Mouse (Mus musculus) forebrain, embryonic 16.5 days (tissue): ENCODE data around the gene Pou6f1. TPM values are rescaled to one million over a fixed set of nuclear protein-coding genes. Genes with fewer than 3 reads are reported as not detected.

Source experiments
- ATAC-seq: fragments of 200-750 bp; cut with Nextera tagmentation; 2 replicates; pipeline ENCODE4 v1.8.0; 2017; ENCODE audit warnings: mild to moderate bottlenecking, moderate library complexity
- H3K27ac ChIP-seq: fragments of 300-500 bp; sonication (generic); 2 replicates; pipeline ENCODE4 v1.5.1; 2014; ENCODE audit warnings: low read length, control low read depth
- H3K27me3 ChIP-seq: fragments of 300-500 bp; sonication (generic); replicated peaks from 2 replicates; pipeline ENCODE4 v1.6.1; 2014; ENCODE audit warnings: low read length; ENCODE audit not compliant: control insufficient read depth, insufficient read depth
- H3K36me3 ChIP-seq: fragments of 300-500 bp; sonication (generic); 2 replicates; pipeline ENCODE4 v1.6.1; 2014; ENCODE audit not compliant: control insufficient read depth, insufficient read depth
- H3K4me1 ChIP-seq: fragments of 300-500 bp; sonication (generic); replicated peaks from 2 replicates; pipeline ENCODE4 v1.6.1; 2014; ENCODE audit warnings: low read length; ENCODE audit not compliant: control insufficient read depth, insufficient read depth
- H3K4me2 ChIP-seq: fragments of 300-500 bp; sonication (generic); 2 replicates; pipeline ENCODE4 v1.6.1; 2014; ENCODE audit warnings: mild to moderate bottlenecking, low read length, control low read depth
- H3K4me3 ChIP-seq: fragments of 300-500 bp; sonication (generic); replicated peaks from 2 replicates; pipeline ENCODE4 v1.5.1; 2014; ENCODE audit warnings: mild to moderate bottlenecking, low read length, control low read depth
- H3K9ac ChIP-seq: fragments of 300-500 bp; sonication (generic); replicated peaks from 2 replicates; pipeline ENCODE4 v1.6.1; 2014; ENCODE audit warnings: low read depth, low read length, control low read depth
- H3K9me3 ChIP-seq: fragments of 300-500 bp; sonication (generic); 2 replicates; pipeline ENCODE4 v1.6.1; 2016; ENCODE audit warnings: low read length; ENCODE audit not compliant: control insufficient read depth
- WGBS: fragments of 180-500 bp; shearing (Covaris S2); extraction: QIAGEN DNeasy Blood & Tissue Kit; methylation state at CpG from one replicate; pipeline ENCODE4 v1.1.7; 2014; 5-methylcytosine and 5-hydroxymethylcytosine counted together
- polyA plus RNA-seq: library from polyadenylated mRNA; unstranded; fragments of >200 nt; fragmentation: Nextera tagmentation; extraction: Ambion mirVana; gene quantifications from 2 replicates; pipeline ENCODE4 v1.2.1, GENCODE M21; 2015

The Pou6f1 gene
- polyA plus RNA-seq, 1 experiment from 2014 or later, result 53.2 TPM

DNA sequence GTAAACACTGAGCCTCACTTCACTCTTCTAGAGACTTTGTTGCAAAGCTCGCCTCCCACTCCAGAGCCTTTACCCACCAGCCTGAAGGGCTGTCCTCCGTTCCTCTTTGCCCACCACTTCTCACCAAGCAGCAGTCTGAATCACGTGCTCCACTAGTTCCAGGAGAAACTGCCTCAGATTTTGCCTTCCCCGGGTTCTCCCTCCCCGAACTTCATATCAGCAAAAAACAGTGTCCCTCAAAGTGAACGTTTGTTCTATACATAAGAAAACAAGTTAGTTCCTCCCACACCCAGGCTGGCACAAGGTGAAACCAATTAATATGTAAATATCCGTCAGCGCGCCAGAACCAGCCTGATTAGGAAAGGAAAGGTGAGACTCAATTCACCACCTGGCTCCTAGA, 35.5 kb upstream of the Pou6f1 start:
- no peak overlapping the region for H3K9ac ChIP-seq
- peaks cover 13% of the 10 kb centered on the region for H3K4me1 ChIP-seq
- peaks cover 42% of the 10 kb centered on the region for H3K27me3 ChIP-seq
- no peak overlapping the region for H3K4me2 ChIP-seq
- no peaks in the 10 kb centered on the region for H3K36me3 ChIP-seq
- no peaks in the 10 kb centered on the region for H3K9me3 ChIP-seq
- H3K4me3 ChIP-seq, result no peak overlapping the region
- 5% methylated on average over 9 of the region's 9 CpGs for WGBS
- no peak overlapping the region for H3K27ac ChIP-seq
- no peak for ATAC-seq

DNA sequence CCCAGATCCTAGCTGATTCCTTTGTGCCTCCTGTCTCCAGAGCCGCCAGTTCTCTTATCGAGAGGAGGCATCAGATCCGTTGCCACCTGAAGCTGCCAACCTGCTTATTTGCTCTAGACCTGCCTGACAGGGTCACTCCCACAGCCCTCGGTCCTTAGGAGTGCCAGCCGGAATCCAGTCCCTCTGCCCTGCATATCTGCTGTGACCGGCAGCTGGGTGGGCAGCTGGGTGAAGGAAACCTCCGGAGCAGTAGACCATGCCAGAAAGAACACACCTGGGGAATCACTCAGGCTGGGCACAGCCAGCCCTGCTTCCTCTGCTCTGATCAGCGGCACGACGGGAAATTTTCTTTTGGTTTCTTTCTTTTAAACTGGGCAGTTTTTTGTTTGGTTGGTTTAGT, 33.6 kb upstream of the Pou6f1 start:
- Histone ChIP-seq H3K27ac (no peak overlapping the region), H3K27me3 (peaks cover 34% of the 10 kb centered on the region), H3K9ac (no peak overlapping the region), H3K4me1 (peaks cover 13% of the 10 kb centered on the region), H3K4me3 (no peak overlapping the region), H3K36me3 (no peaks in the 10 kb centered on the region), H3K9me3 (no peaks in the 10 kb centered on the region), H3K4me2 (no peak overlapping the region)
- no peak for ATAC-seq
- WGBS, result 87% methylated on average over 10 of the region's 10 CpGs

DNA sequence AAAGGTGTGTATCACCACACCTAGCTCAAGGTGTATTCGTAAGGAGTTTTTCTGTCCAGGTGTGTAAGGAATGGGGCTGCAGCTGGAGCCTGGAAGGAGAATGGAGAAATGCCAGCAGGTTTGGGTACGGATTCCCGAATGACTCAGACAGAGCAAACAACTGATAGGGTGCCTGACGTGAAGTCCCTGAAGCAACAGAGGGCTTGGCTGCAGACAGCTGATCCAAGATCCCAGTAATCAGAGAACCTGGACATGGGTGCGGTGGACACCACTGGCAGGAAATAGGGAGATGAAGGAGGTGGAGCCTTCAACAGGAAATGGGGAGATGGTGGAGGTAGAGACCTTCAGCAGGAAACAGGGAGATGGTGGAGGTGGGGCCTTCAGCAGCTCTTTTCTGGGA, 32.5 kb upstream of the Pou6f1 start:
- no peak overlapping the region for H3K27ac ChIP-seq
- H3K4me2 ChIP-seq, result no peak overlapping the region
- no peak overlapping the region for H3K9ac ChIP-seq
- H3K27me3 ChIP-seq, result peaks cover 24% of the 10 kb centered on the region
- H3K36me3 ChIP-seq, result no peaks in the 10 kb centered on the region
- no peaks in the 10 kb centered on the region for H3K9me3 ChIP-seq
- H3K4me3 ChIP-seq, result no peak overlapping the region
- WGBS, result 91% methylated on average over 5 of the region's 5 CpGs
- no peak for ATAC-seq
- peaks cover 19% of the 10 kb centered on the region for H3K4me1 ChIP-seq

DNA sequence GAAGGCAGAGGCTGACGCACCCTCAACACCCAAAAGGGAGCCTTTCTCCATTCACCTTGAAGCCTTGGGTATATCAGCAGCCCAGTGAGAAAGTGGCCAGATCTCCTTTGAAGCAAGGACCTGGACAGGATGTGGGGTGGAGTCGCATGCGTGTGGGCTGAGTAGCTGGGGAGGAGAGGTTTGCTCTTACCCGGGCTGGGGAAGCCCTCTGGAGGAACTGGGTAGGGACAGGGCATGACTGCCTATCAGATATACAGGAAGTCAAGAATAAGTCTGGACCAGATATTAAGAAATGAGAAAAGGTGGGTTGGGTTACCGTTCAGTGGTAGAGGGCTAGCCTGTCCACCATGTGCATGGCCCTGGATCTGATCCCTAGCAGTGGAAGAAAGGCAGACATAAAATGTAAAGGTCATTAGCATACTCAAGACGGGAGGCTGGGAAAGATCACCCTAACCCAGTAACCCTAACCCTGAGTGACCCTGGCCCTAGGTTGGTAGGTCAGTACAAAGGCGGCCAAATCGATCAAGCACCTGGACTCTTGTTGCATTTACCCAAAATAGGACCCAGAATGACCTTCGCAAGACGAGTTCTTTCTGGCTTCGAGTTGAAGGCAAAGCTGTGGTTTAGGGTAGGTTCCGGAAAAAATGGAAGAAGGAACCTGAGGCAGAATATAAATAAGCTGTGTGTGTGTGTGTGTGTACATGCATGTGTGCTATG, 31.8 kb upstream of the Pou6f1 start:
- no peak overlapping the region for H3K27ac ChIP-seq
- peaks cover 18% of the 10 kb centered on the region for H3K27me3 ChIP-seq
- no peaks in the 10 kb centered on the region for H3K9me3 ChIP-seq
- WGBS, result 92% methylated on average over 12 of the region's 12 CpGs
- no peak overlapping the region for H3K9ac ChIP-seq
- no peak overlapping the region for H3K4me3 ChIP-seq
- no peak overlapping the region for H3K4me2 ChIP-seq
- ATAC-seq, result no peak
- peaks cover 12% of the 10 kb centered on the region for H3K4me1 ChIP-seq
- no peaks in the 10 kb centered on the region for H3K36me3 ChIP-seq

DNA sequence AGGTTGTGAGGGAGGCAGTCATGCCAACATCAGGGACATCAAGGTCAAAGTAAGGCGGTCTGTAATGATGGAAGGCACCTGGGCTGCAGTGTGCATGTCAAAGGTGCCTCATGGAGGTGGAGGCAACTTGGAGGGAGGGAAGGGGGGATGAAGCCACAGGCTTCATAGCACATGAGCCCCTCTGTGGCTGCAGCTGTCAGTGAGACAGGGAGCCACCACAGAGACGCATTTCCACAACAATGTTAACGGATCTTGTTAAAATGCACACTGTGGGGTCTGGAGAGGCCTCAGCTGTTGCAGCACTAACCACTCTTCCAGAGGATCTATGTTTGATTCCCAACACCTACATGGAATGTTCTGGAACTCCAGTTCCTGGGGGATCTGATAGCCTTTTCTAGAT, 30.3 kb upstream of the Pou6f1 start:
- no peaks in the 10 kb centered on the region for H3K9me3 ChIP-seq
- 0 out of 2 replicates have a peak, but pooled peaks cover 6% of the 10 kb centered on the region for H3K4me1 ChIP-seq
- H3K36me3 ChIP-seq, result no peaks in the 10 kb centered on the region
- peaks cover 10% of the 10 kb centered on the region for H3K27me3 ChIP-seq
- H3K27ac ChIP-seq, result no peak overlapping the region
- no peak overlapping the region for H3K4me2 ChIP-seq
- H3K9ac ChIP-seq, result no peak overlapping the region
- no peak for ATAC-seq
- H3K4me3 ChIP-seq, result no peak overlapping the region
- WGBS, result 54% methylated on average over 3 of the region's 3 CpGs

DNA sequence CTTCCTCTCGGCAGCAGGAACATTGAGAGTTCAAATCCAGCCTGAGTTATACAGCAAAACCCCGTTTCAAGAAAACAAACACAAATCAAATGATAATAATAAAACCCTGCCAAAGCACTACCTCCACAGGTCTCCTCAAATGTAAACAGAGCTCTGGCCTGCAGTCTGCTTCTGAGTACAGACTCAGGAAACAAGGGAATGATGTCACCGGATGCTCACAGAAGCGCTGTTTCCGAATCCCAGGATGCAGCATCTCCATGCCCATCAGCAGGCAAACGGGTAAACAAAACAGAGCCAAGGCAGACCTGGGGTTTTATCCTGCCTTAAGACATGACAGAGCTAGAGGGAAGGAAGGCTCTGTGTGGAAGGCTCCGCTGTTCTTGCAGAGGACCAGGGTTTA, 29.0 kb upstream of the Pou6f1 start:
- no peak overlapping the region for H3K9ac ChIP-seq
- H3K9me3 ChIP-seq, result no peaks in the 10 kb centered on the region
- H3K4me2 ChIP-seq, result no peak overlapping the region
- H3K36me3 ChIP-seq, result no peaks in the 10 kb centered on the region
- H3K4me3 ChIP-seq, result no peak overlapping the region
- no peak overlapping the region for H3K27ac ChIP-seq
- 56% methylated on average over 7 of the region's 7 CpGs for WGBS
- ATAC-seq, result no peak
- 0 out of 2 replicates have a peak, but pooled peaks cover 2% of the 10 kb centered on the region for H3K27me3 ChIP-seq
- H3K4me1 ChIP-seq, result 0 out of 2 replicates have a peak, but pooled peaks cover 6% of the 10 kb centered on the region

DNA sequence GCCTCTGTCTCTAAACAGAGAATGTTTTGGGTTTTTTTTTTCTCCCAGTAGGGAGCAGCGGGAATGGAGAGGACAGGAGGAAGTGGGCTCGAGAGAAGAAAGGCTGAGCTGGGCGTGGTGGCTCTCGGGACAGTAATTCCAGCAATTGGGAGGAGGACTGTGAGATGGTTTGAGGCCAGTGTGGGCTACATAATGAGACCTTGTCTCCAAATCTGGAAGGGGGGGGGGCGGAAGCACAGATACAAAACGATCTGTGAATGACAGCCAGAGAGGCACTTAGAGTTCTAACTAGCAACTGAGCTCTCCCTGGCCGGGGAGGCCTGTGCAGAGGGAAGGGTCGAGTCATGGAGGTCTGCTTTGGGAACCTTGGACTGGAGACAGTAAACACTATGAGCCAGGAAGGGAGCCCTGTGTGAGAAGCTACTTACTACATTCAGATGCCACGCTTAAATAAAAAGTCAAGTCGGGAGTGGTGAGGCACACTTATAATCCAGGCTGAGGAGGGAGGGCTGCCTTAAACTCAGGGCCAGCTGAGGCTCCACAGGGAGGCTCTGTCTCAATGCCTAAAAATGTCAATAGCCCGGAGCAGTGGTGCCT, 28.1 kb upstream of the Pou6f1 start:
- no peak for ATAC-seq
- no peaks in the 10 kb centered on the region for H3K9me3 ChIP-seq
- 3% methylated on average over 11 of the region's 11 CpGs for WGBS
- H3K9ac ChIP-seq, result no peak overlapping the region
- no peaks in the 10 kb centered on the region for H3K36me3 ChIP-seq
- no peaks in the 10 kb centered on the region for H3K27me3 ChIP-seq
- no peak overlapping the region for H3K4me2 ChIP-seq
- H3K4me1 ChIP-seq, result 0 out of 2 replicates have a peak, but pooled peaks cover 6% of the 10 kb centered on the region
- H3K4me3 ChIP-seq, result no peak overlapping the region
- H3K27ac ChIP-seq, result no peak overlapping the region

DNA sequence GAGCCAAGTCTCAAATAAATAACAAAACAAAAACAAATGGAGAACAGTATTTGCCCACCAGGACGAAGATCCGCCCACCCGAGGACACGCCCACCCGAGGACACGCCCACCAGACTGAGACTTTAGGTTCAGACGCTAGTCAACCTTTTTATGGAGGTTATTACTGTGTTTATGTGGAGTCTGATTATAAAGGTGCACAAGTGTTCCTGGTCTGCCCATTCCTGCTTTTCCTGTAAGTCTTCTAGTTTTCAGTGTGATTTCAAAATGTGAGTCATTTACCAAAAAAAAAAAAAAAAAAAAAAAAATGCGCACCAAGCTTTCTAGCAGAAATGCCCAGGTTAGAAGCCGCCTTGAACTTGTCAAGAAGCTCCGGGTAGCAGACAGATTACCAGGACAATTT, 27.5 kb upstream of the Pou6f1 start:
- Histone ChIP-seq H3K4me1 (0 out of 2 replicates have a peak, but pooled peaks cover 6% of the 10 kb centered on the region), H3K4me3 (no peak overlapping the region), H3K27me3 (no peaks in the 10 kb centered on the region), H3K4me2 (no peak overlapping the region), H3K27ac (no peak overlapping the region), H3K9ac (no peak overlapping the region), H3K9me3 (no peaks in the 10 kb centered on the region), H3K36me3 (no peaks in the 10 kb centered on the region)
- 16% methylated on average over 10 of the region's 10 CpGs for WGBS
- no peak for ATAC-seq

DNA sequence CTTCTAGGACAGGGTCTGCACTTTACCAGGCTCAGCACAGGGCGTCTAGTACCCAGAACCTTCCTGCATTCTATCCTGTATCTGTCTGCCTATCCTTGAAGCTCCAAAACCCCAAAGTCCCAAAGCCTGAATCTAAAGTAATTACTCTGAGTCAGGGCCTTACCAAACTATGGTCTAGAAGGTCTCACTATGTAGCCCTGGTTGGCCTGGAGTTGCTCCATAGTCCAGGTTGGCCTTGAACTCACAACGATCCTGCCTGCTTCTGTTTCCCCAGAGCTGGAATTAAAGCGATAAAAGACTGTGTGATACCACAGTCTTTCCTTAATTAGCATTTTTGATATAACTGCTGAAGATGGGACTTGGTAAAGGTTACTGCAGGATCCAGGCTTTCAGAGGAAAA, 24.7 kb upstream of the Pou6f1 start:
- no peaks in the 10 kb centered on the region for H3K9me3 ChIP-seq
- no peak overlapping the region for H3K9ac ChIP-seq
- no peaks in the 10 kb centered on the region for H3K27me3 ChIP-seq
- WGBS, result 84% methylated on average over 3 of the region's 3 CpGs
- no peak overlapping the region for H3K27ac ChIP-seq
- H3K4me3 ChIP-seq, result no peak overlapping the region
- H3K4me2 ChIP-seq, result no peak overlapping the region
- ATAC-seq, result no peak
- H3K36me3 ChIP-seq, result peaks cover 11% of the 10 kb centered on the region
- 0 out of 2 replicates have a peak, but pooled peaks cover 6% of the 10 kb centered on the region for H3K4me1 ChIP-seq
